Mouse (Mus musculus): ENCODE data around the gene Gm29776. TPM values are rescaled to one million over a fixed set of nuclear protein-coding genes. Genes with fewer than 3 reads are reported as not detected.
A peak's percentile ranks its signal among the peaks of the same experiment; 100 is the strongest.

Gene Gm29776
- polyA plus RNA-seq, 1 experiment from 2014 or later = not detected

DNA sequence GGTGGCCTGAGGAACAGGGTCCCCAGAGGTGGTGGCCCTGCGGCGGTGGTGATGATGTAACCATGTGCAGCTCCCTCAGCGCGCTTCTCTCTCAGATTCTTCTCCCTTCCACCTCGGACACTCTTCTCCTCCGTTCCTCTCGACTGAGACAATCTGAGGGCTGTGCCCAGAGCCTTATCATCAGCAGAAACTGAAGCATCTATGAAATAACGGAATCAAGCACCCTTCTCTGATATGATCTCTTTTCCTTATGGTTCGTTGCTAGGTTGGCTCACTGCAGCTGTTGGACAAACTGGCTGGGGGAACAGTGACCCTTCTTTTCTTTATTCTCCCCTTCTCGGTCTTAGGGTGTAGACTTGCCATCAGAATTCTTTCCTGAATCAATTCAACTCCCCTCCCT lies 4.6 kb upstream of the Gm29776 start:
- H3K27ac ChIP-seq (replicated peaks) = no peak overlapping the region
- DNase-seq (ENCODE audit: low spot score) = no peak
- no peak overlapping the region for H3K4me3 ChIP-seq
- H3K36me3 ChIP-seq = no peaks in the 10 kb centered on the region
- WGBS = 74% methylated on average over 10 of the region's 10 CpGs
- no peaks in the 10 kb centered on the region for H3K9me3 ChIP-seq (replicated peaks)
- H3K27me3 ChIP-seq (ENCODE audit: low read depth, poor library complexity, severe bottlenecking) = peaks cover 10% of the 10 kb centered on the region
- H3K4me1 ChIP-seq = peaks cover 16% of the 10 kb centered on the region

GRCm38 (mm10) chr14:54701298-54701697 lies 2.7 kb upstream of the Gm29776 start:
- H3K4me3 ChIP-seq = no peak overlapping the region
- 0 out of 2 replicates have a peak, but pooled peaks cover 3% of the 10 kb centered on the region for H3K4me1 ChIP-seq
- no peaks in the 10 kb centered on the region for H3K36me3 ChIP-seq
- peaks cover 10% of the 10 kb centered on the region for H3K27me3 ChIP-seq (ENCODE audit: low read depth, poor library complexity, severe bottlenecking)
- no peaks in the 10 kb centered on the region for H3K9me3 ChIP-seq (replicated peaks)
- 18% methylated on average over 6 of the region's 6 CpGs for WGBS
- DNase-seq (ENCODE audit: low spot score) = peak; percentile 76
- no peak overlapping the region for H3K27ac ChIP-seq (replicated peaks)

GRCm38 (mm10) chr14:54699586-54699985 lies 953 bp upstream of the Gm29776 start:
- H3K4me3 ChIP-seq = no peak overlapping the region
- H3K36me3 ChIP-seq = no peaks in the 10 kb centered on the region
- DNase-seq (ENCODE audit: low spot score) = no peak
- H3K9me3 ChIP-seq (replicated peaks) = no peaks in the 10 kb centered on the region
- peaks cover 10% of the 10 kb centered on the region for H3K27me3 ChIP-seq (ENCODE audit: low read depth, poor library complexity, severe bottlenecking)
- H3K27ac ChIP-seq (replicated peaks) = no peak overlapping the region
- WGBS = 62% methylated on average over 3 of the region's 3 CpGs
- H3K4me1 ChIP-seq = no peaks in the 10 kb centered on the region

DNA sequence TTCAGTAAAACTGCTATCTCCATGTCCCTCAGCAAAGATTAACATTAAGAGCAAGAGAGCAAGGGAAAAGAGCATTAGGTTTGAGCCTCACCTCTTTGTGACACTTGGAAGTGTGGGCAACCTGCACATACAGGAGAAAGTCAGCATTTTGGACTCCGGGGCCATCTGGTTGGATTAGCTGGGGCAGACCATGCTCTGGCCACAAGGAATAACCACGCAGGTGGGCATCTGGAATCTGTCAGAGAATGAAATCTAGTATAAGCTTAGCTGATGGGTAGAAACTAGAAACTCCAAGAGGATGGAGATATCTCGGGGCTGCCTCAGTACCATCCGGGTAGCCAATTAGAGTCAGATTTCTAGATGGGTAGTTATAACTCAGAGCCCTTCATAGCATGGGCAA lies 1.9 kb downstream of the Gm29776 start:
- no peak for DNase-seq (ENCODE audit: low spot score)
- Histone ChIP-seq H3K4me3 (no peak overlapping the region), H3K4me1 (no peaks in the 10 kb centered on the region), H3K36me3 (peaks cover 19% of the 10 kb centered on the region), H3K27me3 (ENCODE audit: low read depth, poor library complexity, severe bottlenecking) (no peaks in the 10 kb centered on the region), H3K9me3 (replicated peaks) (no peaks in the 10 kb centered on the region), H3K27ac (replicated peaks) (no peak overlapping the region)
- 91% methylated on average over 4 of the region's 4 CpGs for WGBS

DNA sequence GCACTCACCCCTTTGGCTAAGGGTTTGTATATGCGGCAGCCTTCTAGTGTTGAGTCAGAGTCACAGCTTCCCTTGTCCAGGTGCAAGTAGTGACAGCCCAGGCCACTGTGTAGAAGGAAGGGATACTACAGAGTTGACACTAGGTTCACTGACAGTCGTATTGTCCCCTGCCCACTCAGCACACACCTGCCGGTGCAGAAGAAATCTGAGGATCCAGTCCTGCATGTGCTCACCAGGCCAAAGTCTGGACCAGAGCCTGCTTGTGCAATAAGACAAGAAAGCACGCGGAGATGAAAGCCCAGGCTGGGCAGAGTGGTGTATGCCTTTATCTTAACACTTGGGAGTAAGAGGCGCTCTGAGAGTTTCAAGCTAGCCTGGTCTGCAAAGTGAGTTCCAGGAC lies 3.6 kb downstream of the Gm29776 start:
- no peaks in the 10 kb centered on the region for H3K4me1 ChIP-seq
- 80% methylated on average over 6 of the region's 6 CpGs for WGBS
- no peak overlapping the region for H3K27ac ChIP-seq (replicated peaks)
- no peaks in the 10 kb centered on the region for H3K9me3 ChIP-seq (replicated peaks)
- no peak overlapping the region for H3K4me3 ChIP-seq
- H3K27me3 ChIP-seq (ENCODE audit: low read depth, poor library complexity, severe bottlenecking) = no peaks in the 10 kb centered on the region
- H3K36me3 ChIP-seq = peaks cover 33% of the 10 kb centered on the region
- DNase-seq (ENCODE audit: low spot score) = no peak

DNA sequence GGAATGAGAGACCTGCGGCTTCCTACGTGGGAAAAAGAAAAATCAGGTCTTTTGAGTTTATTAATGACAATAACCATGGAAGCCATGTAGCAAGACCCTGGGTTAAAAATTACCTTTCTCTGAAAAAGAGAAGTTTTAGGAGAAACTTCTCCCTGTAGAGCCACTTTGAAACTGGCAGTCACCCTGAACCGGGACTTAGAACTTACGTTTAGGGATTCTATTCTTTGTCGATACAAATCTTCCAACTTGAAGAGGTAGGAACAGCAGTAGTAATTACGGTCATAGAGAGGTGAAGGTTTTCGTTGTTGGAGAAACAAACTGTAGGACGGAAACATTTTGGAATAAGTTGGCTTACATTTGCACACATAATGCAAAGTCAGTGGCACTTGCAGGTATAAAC lies 11.4 kb downstream of the Gm29776 start:
- Histone ChIP-seq H3K4me3 (peak overlapping the region; percentile 90), H3K9me3 (replicated peaks) (no peaks in the 10 kb centered on the region), H3K27me3 (ENCODE audit: low read depth, poor library complexity, severe bottlenecking) (no peaks in the 10 kb centered on the region), H3K4me1 (peaks cover 27% of the 10 kb centered on the region), H3K36me3 (peaks cover 52% of the 10 kb centered on the region), H3K27ac (replicated peaks) (peak overlapping the region; percentile 97)
- 11% methylated on average over 8 of the region's 8 CpGs for WGBS
- DNase-seq (ENCODE audit: low spot score) = no peak

- WGBS = under 1% methylated on average over 44 of the region's 44 CpGs
- peak within 1 kb of the TSS; percentile 90 for H3K4me3 ChIP-seq
- peaks cover 27% of the 10 kb centered on the region for H3K4me1 ChIP-seq
- peak within 1 kb of the TSS; percentile 97 for H3K27ac ChIP-seq (replicated peaks)
- peak; percentile 100 for DNase-seq (ENCODE audit: low spot score)
- peaks cover 58% of the 10 kb centered on the region for H3K36me3 ChIP-seq
- no peaks in the 10 kb centered on the region for H3K27me3 ChIP-seq (ENCODE audit: low read depth, poor library complexity, severe bottlenecking)
- no peaks in the 10 kb centered on the region for H3K9me3 ChIP-seq (replicated peaks)
Measured at GRCm38 (mm10) chr14:54686522-54687143, 12.0 kb downstream of the Gm29776 start, which contains the start of gene Acin1. TSS of gene Acin1 (minus strand) at chr14:54686931.

DNA sequence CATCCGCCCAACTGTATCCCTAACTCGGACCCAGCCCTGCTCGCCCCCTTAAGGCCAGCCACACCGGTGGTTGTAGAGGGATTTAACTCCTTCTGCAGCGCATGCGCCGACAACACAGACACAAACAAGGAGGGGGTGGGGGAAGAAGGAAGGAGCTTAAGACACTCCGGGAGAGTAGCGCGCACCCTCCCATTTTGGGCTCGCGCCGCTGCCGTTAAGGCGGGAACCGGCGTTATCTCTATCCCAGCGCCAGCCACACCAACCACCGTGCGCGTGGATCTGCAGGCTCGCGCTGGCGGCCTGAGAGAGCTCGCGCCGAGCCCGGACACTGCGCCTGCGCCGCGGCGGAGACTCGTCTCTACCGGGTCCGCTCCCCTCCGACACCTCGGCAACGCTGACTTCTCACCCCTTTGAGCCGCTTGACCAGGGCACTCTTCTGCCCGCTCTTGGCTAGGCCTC lies 12.5 kb downstream of the Gm29776 start, which contains the start of gene 1700123O20Rik:
Gene 1700123O20Rik, plus strand, starts transcription at position 154 of the 459 bp plus-strand sequence.
- Histone ChIP-seq H3K27me3 (ENCODE audit: low read depth, poor library complexity, severe bottlenecking) (no peaks in the 10 kb centered on the region), H3K4me1 (peaks cover 27% of the 10 kb centered on the region), H3K9me3 (replicated peaks) (no peaks in the 10 kb centered on the region), H3K27ac (replicated peaks) (peak within 1 kb of the TSS; percentile 97), H3K36me3 (peaks cover 59% of the 10 kb centered on the region), H3K4me3 (peak within 1 kb of the TSS; percentile 90)
- 0% methylated on average over 41 of the region's 41 CpGs for WGBS
- peak; percentile 86 for DNase-seq (ENCODE audit: low spot score)

DNA sequence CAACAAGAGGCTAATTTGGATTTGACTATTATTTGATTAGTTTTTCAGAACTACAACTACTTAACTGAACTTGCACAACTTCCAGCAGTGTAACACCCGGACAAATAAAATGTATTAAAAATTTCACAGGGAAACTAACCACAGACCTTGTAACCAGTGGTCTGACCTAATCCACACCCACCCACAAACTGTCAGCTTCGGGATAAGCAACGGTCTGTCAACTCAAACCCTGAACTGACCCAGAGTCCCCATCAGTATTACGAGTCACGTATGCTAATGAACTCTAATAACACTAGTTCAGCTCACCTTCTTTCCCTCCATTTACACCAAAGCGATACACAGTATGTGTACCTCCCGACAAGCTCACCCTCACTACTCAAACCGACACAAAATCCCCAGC lies 13.2 kb downstream of the Gm29776 start:
- H3K27ac ChIP-seq (replicated peaks) = peak overlapping the region; percentile 97
- DNase-seq (ENCODE audit: low spot score) = no peak
- peaks cover 27% of the 10 kb centered on the region for H3K4me1 ChIP-seq
- H3K36me3 ChIP-seq = peaks cover 58% of the 10 kb centered on the region
- H3K4me3 ChIP-seq = peak overlapping the region; percentile 90
- H3K27me3 ChIP-seq (ENCODE audit: low read depth, poor library complexity, severe bottlenecking) = no peaks in the 10 kb centered on the region
- WGBS = 17% methylated on average over 8 of the region's 8 CpGs
- H3K9me3 ChIP-seq (replicated peaks) = no peaks in the 10 kb centered on the region

- no peaks in the 10 kb centered on the region for H3K27me3 ChIP-seq (ENCODE audit: low read depth, poor library complexity, severe bottlenecking)
- 100% methylated on average over 3 of the region's 3 CpGs for WGBS
- peaks cover 13% of the 10 kb centered on the region for H3K4me1 ChIP-seq
- H3K9me3 ChIP-seq (replicated peaks) = no peaks in the 10 kb centered on the region
- no peak overlapping the region for H3K4me3 ChIP-seq
- H3K27ac ChIP-seq (replicated peaks) = no peak overlapping the region
- H3K36me3 ChIP-seq = peaks cover 66% of the 10 kb centered on the region
- DNase-seq (ENCODE audit: low spot score) = no peak
Measured at GRCm38 (mm10) chr14:54682396-54682795, 16.2 kb downstream of the Gm29776 start.

GRCm38 (mm10) chr14:54678657-54679304 lies 19.9 kb downstream of the Gm29776 start:
- Histone ChIP-seq H3K9me3 (replicated peaks) (no peaks in the 10 kb centered on the region), H3K4me3 (no peak overlapping the region), H3K4me1 (no peaks in the 10 kb centered on the region), H3K27ac (replicated peaks) (no peak overlapping the region), H3K36me3 (peaks cover 95% of the 10 kb centered on the region), H3K27me3 (ENCODE audit: low read depth, poor library complexity, severe bottlenecking) (no peaks in the 10 kb centered on the region)
- 89% methylated on average over 16 of the region's 16 CpGs for WGBS
- DNase-seq (ENCODE audit: low spot score) = no peak

GRCm38 (mm10) chr14:54676290-54676689 lies 22.3 kb downstream of the Gm29776 start:
- no peaks in the 10 kb centered on the region for H3K4me1 ChIP-seq
- H3K27ac ChIP-seq (replicated peaks) = no peak overlapping the region
- H3K36me3 ChIP-seq = peaks cover 94% of the 10 kb centered on the region
- no peaks in the 10 kb centered on the region for H3K9me3 ChIP-seq (replicated peaks)
- WGBS = 91% methylated on average over 5 of the region's 5 CpGs
- no peak for DNase-seq (ENCODE audit: low spot score)
- no peaks in the 10 kb centered on the region for H3K27me3 ChIP-seq (ENCODE audit: low read depth, poor library complexity, severe bottlenecking)
- no peak overlapping the region for H3K4me3 ChIP-seq

DNA sequence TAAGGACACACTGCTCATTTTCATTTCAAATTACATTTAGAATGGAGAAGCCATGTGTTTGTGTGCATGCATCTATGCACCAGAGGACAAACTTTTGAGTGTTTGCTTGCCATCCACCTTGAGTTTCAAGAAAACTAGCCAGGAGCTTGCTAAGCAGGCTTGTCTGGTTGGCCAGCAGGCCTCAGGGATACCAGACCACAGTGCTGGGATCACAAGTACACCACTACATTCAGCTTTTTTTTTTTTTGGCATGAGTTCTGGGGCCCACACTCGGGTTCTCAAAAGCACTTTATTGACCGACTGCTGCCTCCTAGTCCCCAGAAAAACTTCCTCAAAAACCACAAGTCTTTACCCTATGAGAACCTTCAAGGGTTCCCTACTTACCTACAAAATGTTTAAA lies 24.3 kb downstream of the Gm29776 start:
- no peaks in the 10 kb centered on the region for H3K4me1 ChIP-seq
- no peaks in the 10 kb centered on the region for H3K27me3 ChIP-seq (ENCODE audit: low read depth, poor library complexity, severe bottlenecking)
- H3K4me3 ChIP-seq = no peak overlapping the region
- H3K27ac ChIP-seq (replicated peaks) = no peak overlapping the region
- H3K36me3 ChIP-seq = peaks cover 91% of the 10 kb centered on the region
- H3K9me3 ChIP-seq (replicated peaks) = no peaks in the 10 kb centered on the region
- DNase-seq (ENCODE audit: low spot score) = no peak
- 95% methylated on average over 2 of the region's 2 CpGs for WGBS
